Mouse (Mus musculus): ENCODE measurements around the gene Guca1a. TPM values are rescaled to one million over a fixed set of nuclear protein-coding genes. Genes with fewer than 3 reads are reported as not detected.
A peak's percentile ranks its signal among the peaks of the same experiment; 100 is the strongest.

The Guca1a gene
- polyA plus RNA-seq, 1 experiment from 2014 or later = 0.23 TPM

- Histone ChIP-seq H3K27me3 (ENCODE audit: control insufficient read depth, insufficient read depth, low read length) (peaks cover 24% of the 10 kb centered on the region), H3K27ac (replicated peaks; ENCODE audit: low read depth, low read length) (no peak overlapping the region), H3K4me3 (ENCODE audit: low read depth, low read length) (no peak overlapping the region), H3K36me3 (ENCODE audit: control insufficient read depth, insufficient read depth, low read length) (no peaks in the 10 kb centered on the region), H3K4me1 (ENCODE audit: control insufficient read depth, insufficient read depth, low read length) (peaks cover 11% of the 10 kb centered on the region), H3K4me2 (ENCODE audit: low read depth, severe bottlenecking) (no peak overlapping the region), H3K9ac (ENCODE audit: low read length) (no peak overlapping the region), H3K9me3 (ENCODE audit: control insufficient read depth, low read length) (no peaks in the 10 kb centered on the region)
- 51% methylated on average over 19 of the region's 19 CpGs for WGBS
- ATAC-seq (ENCODE audit: insufficient number of reproducible peaks, low FRiP score, low TSS enrichment, low read depth) (no peak), DNase-seq (ENCODE audit: low spot score) (no peak)
Measured at GRCm38 (mm10) chr17:47441296-47442051, 41.1 kb upstream of the Guca1a start.

GRCm38 (mm10) chr17:47440359-47440890, 40.0 kb upstream of the Guca1a start:
- DNase-seq (ENCODE audit: low spot score) (no peak), ATAC-seq (ENCODE audit: insufficient number of reproducible peaks, low FRiP score, low TSS enrichment, low read depth) (no peak)
- Histone ChIP-seq H3K9me3 (ENCODE audit: control insufficient read depth, low read length) (no peaks in the 10 kb centered on the region), H3K4me1 (ENCODE audit: control insufficient read depth, insufficient read depth, low read length) (peaks cover 15% of the 10 kb centered on the region), H3K36me3 (ENCODE audit: control insufficient read depth, insufficient read depth, low read length) (no peaks in the 10 kb centered on the region), H3K27ac (replicated peaks; ENCODE audit: low read depth, low read length) (no peak overlapping the region), H3K4me2 (ENCODE audit: low read depth, severe bottlenecking) (no peak overlapping the region), H3K9ac (ENCODE audit: low read length) (no peak overlapping the region), H3K4me3 (ENCODE audit: low read depth, low read length) (no peak overlapping the region), H3K27me3 (ENCODE audit: control insufficient read depth, insufficient read depth, low read length) (peaks cover 31% of the 10 kb centered on the region)
- 8% methylated on average over 9 of the region's 9 CpGs for WGBS

- no peak overlapping the region for H3K4me3 ChIP-seq (ENCODE audit: low read depth, low read length)
- WGBS = 36% methylated on average over 9 of the region's 9 CpGs
- H3K9me3 ChIP-seq (ENCODE audit: control insufficient read depth, low read length) = no peaks in the 10 kb centered on the region
- H3K27ac ChIP-seq (replicated peaks; ENCODE audit: low read depth, low read length) = no peak overlapping the region
- no peak for DNase-seq (ENCODE audit: low spot score)
- no peaks in the 10 kb centered on the region for H3K36me3 ChIP-seq (ENCODE audit: control insufficient read depth, insufficient read depth, low read length)
- peaks cover 15% of the 10 kb centered on the region for H3K4me1 ChIP-seq (ENCODE audit: control insufficient read depth, insufficient read depth, low read length)
- peaks cover 31% of the 10 kb centered on the region for H3K27me3 ChIP-seq (ENCODE audit: control insufficient read depth, insufficient read depth, low read length)
- H3K4me2 ChIP-seq (ENCODE audit: low read depth, severe bottlenecking) = no peak overlapping the region
- ATAC-seq (ENCODE audit: insufficient number of reproducible peaks, low FRiP score, low TSS enrichment, low read depth) = no peak
- H3K9ac ChIP-seq (ENCODE audit: low read length) = no peak overlapping the region
Measured at GRCm38 (mm10) chr17:47439396-47440028, 39.1 kb upstream of the Guca1a start.

- H3K27ac ChIP-seq (replicated peaks; ENCODE audit: low read depth, low read length) = no peak overlapping the region
- 68% methylated on average over 6 of the region's 6 CpGs for WGBS
- H3K9me3 ChIP-seq (ENCODE audit: control insufficient read depth, low read length) = no peaks in the 10 kb centered on the region
- H3K4me2 ChIP-seq (ENCODE audit: low read depth, severe bottlenecking) = no peak overlapping the region
- H3K4me3 ChIP-seq (ENCODE audit: low read depth, low read length) = no peak overlapping the region
- H3K36me3 ChIP-seq (ENCODE audit: control insufficient read depth, insufficient read depth, low read length) = no peaks in the 10 kb centered on the region
- DNase-seq (ENCODE audit: low spot score) (no peak), ATAC-seq (ENCODE audit: insufficient number of reproducible peaks, low FRiP score, low TSS enrichment, low read depth) (no peak)
- H3K9ac ChIP-seq (ENCODE audit: low read length) = no peak overlapping the region
- peaks cover 31% of the 10 kb centered on the region for H3K27me3 ChIP-seq (ENCODE audit: control insufficient read depth, insufficient read depth, low read length)
- peaks cover 15% of the 10 kb centered on the region for H3K4me1 ChIP-seq (ENCODE audit: control insufficient read depth, insufficient read depth, low read length)
Measured at GRCm38 (mm10) chr17:47438611-47439010, 38.2 kb upstream of the Guca1a start.

- 1% methylated on average over 24 of the region's 25 CpGs for WGBS
- Histone ChIP-seq H3K27ac (replicated peaks; ENCODE audit: low read depth, low read length) (no peak within 1 kb of the TSS), H3K36me3 (ENCODE audit: control insufficient read depth, insufficient read depth, low read length) (no peaks in the 10 kb centered on the region), H3K9me3 (ENCODE audit: control insufficient read depth, low read length) (no peaks in the 10 kb centered on the region), H3K27me3 (ENCODE audit: control insufficient read depth, insufficient read depth, low read length) (peaks cover 31% of the 10 kb centered on the region), H3K4me1 (ENCODE audit: control insufficient read depth, insufficient read depth, low read length) (peaks cover 15% of the 10 kb centered on the region), H3K4me2 (ENCODE audit: low read depth, severe bottlenecking) (peak within 1 kb of the TSS; percentile 66), H3K9ac (ENCODE audit: low read length) (peak within 1 kb of the TSS; percentile 43; the same call in 1 of the 2 replicates), H3K4me3 (ENCODE audit: low read depth, low read length) (peak within 1 kb of the TSS; percentile 26)
- ATAC-seq (ENCODE audit: insufficient number of reproducible peaks, low FRiP score, low TSS enrichment, low read depth) (no peak), DNase-seq (ENCODE audit: low spot score) (no peak)
Measured at GRCm38 (mm10) chr17:47436907-47437547, 36.6 kb upstream of the Guca1a start, which contains the start of gene 1700001C19Rik. 1700001C19Rik (minus strand) TSS chr17:47437376.

GRCm38 (mm10) chr17:47436156-47436906, 35.9 kb upstream of the Guca1a start, which contains the start of gene AI661453:
AI661453 (plus strand) TSS chr17:47436615.
- H3K9ac ChIP-seq (ENCODE audit: low read length) = peak within 1 kb of the TSS; percentile 43; the same call in 1 of the 2 replicates
- H3K36me3 ChIP-seq (ENCODE audit: control insufficient read depth, insufficient read depth, low read length) = no peaks in the 10 kb centered on the region
- no peaks in the 10 kb centered on the region for H3K9me3 ChIP-seq (ENCODE audit: control insufficient read depth, low read length)
- H3K27ac ChIP-seq (replicated peaks; ENCODE audit: low read depth, low read length) = no peak within 1 kb of the TSS
- peak within 1 kb of the TSS; percentile 26 for H3K4me3 ChIP-seq (ENCODE audit: low read depth, low read length)
- ATAC-seq (ENCODE audit: insufficient number of reproducible peaks, low FRiP score, low TSS enrichment, low read depth) (peak; percentile 59), DNase-seq (ENCODE audit: low spot score) (peak; percentile 53)
- peaks cover 15% of the 10 kb centered on the region for H3K4me1 ChIP-seq (ENCODE audit: control insufficient read depth, insufficient read depth, low read length)
- H3K4me2 ChIP-seq (ENCODE audit: low read depth, severe bottlenecking) = peak within 1 kb of the TSS; percentile 66
- peaks cover 31% of the 10 kb centered on the region for H3K27me3 ChIP-seq (ENCODE audit: control insufficient read depth, insufficient read depth, low read length)
- 2% methylated on average over 43 of the region's 45 CpGs for WGBS

- Histone ChIP-seq H3K9me3 (ENCODE audit: control insufficient read depth, low read length) (no peaks in the 10 kb centered on the region), H3K4me1 (ENCODE audit: control insufficient read depth, insufficient read depth, low read length) (no peaks in the 10 kb centered on the region; the same call in 1 of the 2 replicates), H3K9ac (ENCODE audit: low read length) (no peak overlapping the region), H3K27me3 (ENCODE audit: control insufficient read depth, insufficient read depth, low read length) (peaks cover 2% of the 10 kb centered on the region; the same call in 1 of the 2 replicates), H3K4me2 (ENCODE audit: low read depth, severe bottlenecking) (no peak overlapping the region), H3K36me3 (ENCODE audit: control insufficient read depth, insufficient read depth, low read length) (no peaks in the 10 kb centered on the region; the same call in 1 of the 2 replicates), H3K27ac (replicated peaks; ENCODE audit: low read depth, low read length) (no peak overlapping the region), H3K4me3 (ENCODE audit: low read depth, low read length) (no peak overlapping the region)
- WGBS = 75% methylated on average over 5 of the region's 5 CpGs
- no peak for ATAC-seq (ENCODE audit: insufficient number of reproducible peaks, low FRiP score, low TSS enrichment, low read depth)
- DNase-seq (ENCODE audit: low spot score) = no peak
Measured at GRCm38 (mm10) chr17:47430815-47431214, 30.4 kb upstream of the Guca1a start.

All from limb, embryonic 11.5 days (tissue).